ENCODE assay signal across 10 mouse cellular contexts in the genomic region with DNA sequence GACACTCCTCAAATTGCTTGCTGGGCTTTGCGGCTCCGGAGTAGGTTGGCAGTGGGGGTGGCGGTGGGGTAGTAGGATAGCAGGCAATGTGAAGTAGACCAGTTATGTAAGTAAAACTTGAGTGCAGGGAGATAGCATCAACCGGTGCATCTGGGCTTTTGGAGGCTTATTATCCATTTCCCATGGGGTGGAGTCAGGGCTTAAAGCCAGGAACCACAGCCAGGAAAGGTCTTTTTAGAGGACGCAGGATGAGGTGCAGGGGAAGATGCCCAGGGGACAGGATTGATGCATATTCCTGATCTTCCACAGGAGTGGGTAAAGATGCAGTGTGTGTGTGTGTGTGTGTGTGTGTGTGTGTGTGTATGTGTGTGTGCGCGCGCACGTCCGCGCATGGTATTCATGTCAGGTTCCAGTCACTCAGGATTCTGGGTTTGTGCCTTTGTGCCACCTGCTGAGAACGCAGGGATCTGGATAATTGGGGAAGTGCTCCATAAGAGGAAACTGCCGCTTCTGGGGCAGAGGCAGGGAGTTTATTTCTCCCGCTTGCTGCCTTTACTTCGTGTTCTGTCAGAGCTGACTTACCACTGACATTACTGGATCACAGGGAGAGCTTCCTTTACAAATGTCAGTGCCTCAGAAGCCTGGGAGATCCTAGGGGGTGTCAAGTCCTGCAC. TPM values are rescaled to one million over a fixed set of nuclear protein-coding genes. Genes with fewer than 3 reads are reported as not detected.
DNase-seq lines count a peak whose midpoint lies in the region.
"Had no signal": no experiment of that assay in that cellular context is flagged by ENCODE, and none has a peak within 500 bp of the region (broad histone marks: within the 10 kb centered on the region; RNA-seq: fewer than 3 reads in every experiment).

No protein-coding gene starts in this region.

- DNase-seq in layer of hippocampus, adult 9-11 months: peak; percentile 21
- DNase-seq in layer of hippocampus, postnatal 36 days: no peak
- peak; percentile 44 for DNase-seq in NIH3T3 (ENCODE audit: low read depth)
- DNase-seq in cerebellum, adult 9-10 months: peak; percentile 63
- peak; percentile 53 for DNase-seq in heart, postnatal 4 days
- no peak for DNase-seq in thymus, postnatal 25 days
- DNase-seq in adrenal gland, adult 18-20 months (ENCODE audit: low spot score in 2 of 2): no peak
- DNase-seq in lung, postnatal 14 days: no peak

RNA-seq across cellular contexts. Expression of a gene that starts 6.1 kb away (rescaled TPM):
- total RNA-seq in layer of hippocampus, postnatal 36 days (2021): 1 to 10 TPM; 7.8 to 8.4 TPM
- 10 to 100 TPM; 24.5 to 28.7 TPM for total RNA-seq in heart, postnatal 4 days (2021)
- total RNA-seq in adrenal gland, adult 18-20 months (2021): 1 to 10 TPM; 3.9 to 5.4 TPM

RNA-seq across cellular contexts. Expression of a gene that starts 12.3 kb away (rescaled TPM):
- total RNA-seq in layer of hippocampus, postnatal 36 days (2021): not detected
- not detected for total RNA-seq in heart, postnatal 4 days (2021)
- total RNA-seq in adrenal gland, adult 18-20 months (2021): not detected
- total RNA-seq: gastrocnemius, adult 8-10 months; left cerebral cortex, adult 8-10 months had no signal

RNA-seq across cellular contexts. Expression of a gene that starts 16.0 kb away (rescaled TPM):
- total RNA-seq in layer of hippocampus, postnatal 36 days (2021): not detected
- under 1 TPM in 1 of 2 experiments, not detected in 1; 0.29 TPM for total RNA-seq in heart, postnatal 4 days (2021)
- not detected for total RNA-seq in adrenal gland, adult 18-20 months (2021)
- total RNA-seq: left cerebral cortex, adult 8-10 months had no signal

RNA-seq across cellular contexts. Expression of a gene that starts 26.3 kb away (rescaled TPM):
- 10 to 100 TPM in 1 of 2 experiments, 1 to 10 TPM in 1; 7.1 to 10.2 TPM for total RNA-seq in layer of hippocampus, postnatal 36 days (2021)
- total RNA-seq in heart, postnatal 4 days (2021): 10 to 100 TPM; 39.6 to 41.5 TPM
- total RNA-seq in adrenal gland, adult 18-20 months (2021): 10 to 100 TPM; 15.4 to 17.7 TPM

RNA-seq across cellular contexts. Expression of a gene that starts 30.5 kb away (rescaled TPM):
- not detected for total RNA-seq in layer of hippocampus, postnatal 36 days (2021)
- total RNA-seq in heart, postnatal 4 days (2021): not detected
- total RNA-seq in adrenal gland, adult 18-20 months (2021): 10 to 100 TPM in 1 of 2 experiments, under 1 TPM in 1; 0.64 to 10.7 TPM
- total RNA-seq: gastrocnemius, adult 8-10 months had no signal

Comparison
In these comparisons a context has a peak if more than half of its experiments do, and no peak if none do; other contexts are left out.
1. DNase-seq: peak in layer of hippocampus, adult 9-11 months (single experiment), NIH3T3 (single experiment), cerebellum, adult 9-10 months (single experiment) and heart, postnatal 4 days (single experiment); none in layer of hippocampus, postnatal 36 days (0 of 2), thymus, postnatal 25 days (single experiment), adrenal gland, adult 18-20 months (0 of 2) and lung, postnatal 14 days (single experiment).